Mouse (Mus musculus): ENCODE results near the gene 2610044O15Rik8. TPM values are rescaled to one million over a fixed set of nuclear protein-coding genes. Genes with fewer than 3 reads are reported as not detected.
A peak's percentile ranks its signal among the peaks of the same experiment; 100 is the strongest.

2610044O15Rik8 gene
- 10 to 100 TPM; 22.5 to 23.5 TPM for total RNA-seq (2021)
- long read RNA-seq, experiment 1, transcript 2610044O15Rik8-202 (4 exons, 2,337 nt), result major isoform, 10 of 38 reads
- long read RNA-seq, experiment 1, transcript 2610044O15Rik8-205 (5 exons, 1,776 nt), result minor isoform, 5 of 38 reads
- long read RNA-seq, experiment 1, partial matches to known transcripts, result 4 of 38 reads
- long read RNA-seq, experiment 1, other reads (novel, unspliced or antisense), result 14 of 38 reads
- long read RNA-seq, experiment 2, transcript 2610044O15Rik8-202 (4 exons, 2,337 nt), result major isoform, 6 of 19 reads
- long read RNA-seq, experiment 2, partial matches to known transcripts, result 0 of 19 reads
- long read RNA-seq, experiment 2, other reads (novel, unspliced or antisense), result 9 of 19 reads

DNA sequence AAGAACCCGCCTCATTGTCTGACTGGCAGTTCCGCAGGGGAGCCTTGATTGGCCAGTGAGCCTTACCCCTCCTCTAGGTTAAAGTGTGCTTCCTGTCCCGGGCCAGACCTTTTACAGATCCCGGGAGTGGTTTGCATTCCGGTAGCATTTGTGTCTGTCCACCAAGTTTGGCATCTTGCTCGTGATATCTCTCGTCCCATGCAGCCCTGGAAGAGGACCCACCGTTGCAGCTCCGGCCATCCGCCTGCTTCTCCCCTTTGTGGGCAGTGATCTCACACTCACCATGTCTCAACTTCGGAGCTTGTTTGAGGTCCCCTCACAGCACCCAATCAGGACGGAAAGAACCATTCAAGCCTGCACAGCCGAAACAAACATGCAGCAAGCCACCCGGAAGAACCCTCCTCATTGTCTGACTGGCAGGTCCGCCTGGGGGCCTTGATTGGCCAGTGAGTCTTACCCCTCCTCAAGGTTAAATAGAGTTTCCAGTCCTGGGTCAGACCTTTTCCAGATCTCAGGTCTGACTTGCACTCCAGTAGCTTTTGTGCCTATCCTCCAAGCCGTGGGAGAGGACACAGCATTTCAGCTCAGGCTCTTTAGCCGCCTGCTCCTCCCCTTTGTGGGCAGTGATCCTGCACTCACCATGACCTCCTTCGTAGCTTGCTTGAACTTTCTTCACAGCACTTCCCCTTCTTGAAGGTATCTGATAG lies at the start of gene 2610044O15Rik8:
TSS of gene 2610044O15Rik8 (minus strand) at position 380 of the 707 bp plus-strand sequence.
- DNase-seq (ENCODE audit: low spot score in 2 of 2), result peak; percentile 79 to 87

DNA sequence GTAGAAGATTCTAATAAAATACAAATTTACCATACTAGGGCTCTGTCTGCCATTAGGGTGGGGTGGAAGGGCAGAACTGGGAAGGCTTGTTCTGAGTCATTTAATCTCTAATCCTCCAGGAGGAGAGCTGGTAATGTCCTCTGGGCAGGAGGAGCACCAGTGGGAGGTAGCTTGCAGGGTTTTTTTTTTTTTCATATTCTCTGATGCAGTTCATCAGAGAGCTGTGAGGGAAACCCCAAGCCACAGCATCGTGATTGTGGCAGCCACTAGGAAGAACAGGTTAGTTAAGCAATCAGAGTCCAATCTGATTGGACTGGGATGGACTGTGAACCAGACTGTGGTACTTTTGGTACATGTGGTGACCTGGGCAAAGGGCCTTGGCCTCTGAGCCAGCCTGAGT lies 31.7 kb upstream of the 2610044O15Rik8 start:
- no peak for DNase-seq (ENCODE audit: low spot score in 2 of 2)

DNA sequence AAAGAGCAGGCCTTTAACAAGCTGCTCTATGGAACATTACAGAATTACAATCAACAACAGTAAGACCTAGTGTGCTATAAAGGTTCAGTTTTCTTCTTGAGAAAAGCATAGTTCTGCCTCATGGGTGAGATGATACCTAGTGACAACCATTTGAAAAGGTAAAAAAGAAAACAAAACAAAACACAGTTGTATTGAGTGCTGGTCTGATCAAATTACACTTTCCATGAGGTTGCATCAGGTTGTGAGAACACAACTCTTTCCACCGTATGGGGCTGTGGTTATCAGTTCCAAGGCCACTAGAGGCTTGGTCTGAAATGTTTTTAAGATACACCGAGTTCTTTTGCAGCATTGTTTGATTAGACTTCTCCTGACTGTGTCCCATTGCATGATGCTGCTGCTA lies 30.1 kb upstream of the 2610044O15Rik8 start:
- DNase-seq (ENCODE audit: low spot score in 2 of 2), result no peak

DNA sequence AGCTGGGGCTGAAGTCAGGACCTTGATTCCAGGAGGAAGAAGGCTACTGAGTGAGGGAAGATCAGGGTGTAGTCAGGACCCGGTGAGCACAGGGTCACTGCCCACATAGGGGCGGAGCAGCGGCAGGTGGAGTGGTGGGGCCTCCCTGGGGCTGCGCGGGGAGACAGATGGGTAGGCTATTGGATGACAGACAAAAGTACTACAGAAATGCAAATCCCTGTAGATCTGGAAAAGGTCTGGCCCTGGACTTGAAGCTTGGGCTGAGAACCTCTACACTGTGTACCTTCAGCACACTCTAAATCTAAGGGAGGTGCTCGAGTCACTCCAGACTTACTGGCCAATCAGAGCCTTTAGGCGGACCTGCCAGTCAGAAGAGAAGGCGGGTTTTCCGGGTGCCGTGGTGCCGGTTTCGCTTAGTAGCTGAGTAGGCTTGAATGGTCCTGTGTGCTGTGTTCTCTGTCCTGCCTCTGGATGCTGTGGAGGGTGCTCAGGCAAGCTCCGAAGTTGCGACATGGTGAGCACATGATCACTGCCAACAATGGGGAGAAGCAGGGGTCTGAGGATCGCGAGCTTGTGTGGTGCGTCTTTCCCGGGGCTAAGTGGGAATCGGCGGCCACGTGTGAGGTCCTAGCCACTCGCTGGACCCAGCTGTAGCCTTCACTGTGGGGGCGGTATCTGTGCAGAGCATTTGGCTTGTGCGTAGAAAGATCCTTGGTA lies 29.2 kb upstream of the 2610044O15Rik8 start:
- DNase-seq (ENCODE audit: low spot score in 2 of 2), result peak; percentile 73 to 86

DNA sequence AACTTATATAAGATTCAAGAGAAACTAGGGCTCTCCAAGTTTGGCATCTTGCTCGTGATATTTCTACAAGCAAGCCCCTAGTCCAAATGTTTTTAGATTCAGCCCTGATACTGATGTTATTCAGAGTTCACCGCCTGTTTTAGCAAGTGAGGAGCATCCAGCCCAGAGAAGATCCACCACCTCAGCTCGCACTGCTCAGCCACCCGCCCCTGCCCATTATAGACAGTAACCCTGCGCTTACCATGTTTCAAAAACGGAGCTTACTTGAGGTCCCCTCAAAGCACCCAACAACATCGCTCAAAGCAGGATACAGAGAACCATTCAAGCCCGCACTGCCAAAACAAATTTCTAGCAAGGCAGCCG lies 561 bp downstream of the 2610044O15Rik8 start:
- DNase-seq (ENCODE audit: low spot score in 2 of 2), result no peak

Other genes starting within 250 kb of the 2610044O15Rik8 start
- not detected for gene Ccdc7a, start 168.9 kb downstream of the 2610044O15Rik8 start, total RNA-seq (2021)
- gene Ccdc7b, start 167.3 kb downstream of the 2610044O15Rik8 start, total RNA-seq (2021), result not detected
- gene Gm10999, start 102.7 kb downstream of the 2610044O15Rik8 start, total RNA-seq (2021), result not detected